Mouse (Mus musculus) gastrocnemius, postnatal 14 days (tissue): Measurements from ENCODE around the gene Lrrc8c. TPM values are rescaled to one million over a fixed set of nuclear protein-coding genes. Genes with fewer than 3 reads are reported as not detected.

ENCODE experiments used
- DNase-seq: peaks from one replicate; pipeline ENCODE4 v3.0.0; 2021; ENCODE audit warnings: mixed read lengths
- intact Hi-C: fragments of 180-260 bp; cut with DNase I; formaldehyde crosslinking; loops from one replicate; pipeline ENCODE4 v1.15.1; 2025; ENCODE audit warnings: low total_unique reads
- long read RNA-seq, 2 experiments: library from polyadenylated mRNA; stranded (forward); transcript quantifications; one replicate each; pipeline ENCODE4 v2.0.0; 2021
- total RNA-seq, 2 experiments: library from RNA; stranded (reverse); gene quantifications; 2 replicates each; pipeline ENCODE4 v1.2.3; 2021

Gene Lrrc8c
- 10 to 100 TPM; 15.1 to 17.9 TPM for total RNA-seq
- long read RNA-seq, experiment 1, full-length matches to known transcripts = 6 of 8 reads
- long read RNA-seq, experiment 1, partial matches to known transcripts = 0 of 8 reads
- long read RNA-seq, experiment 1, other reads (novel, unspliced or antisense) = 2 of 8 reads
- long read RNA-seq, experiment 2, full-length matches to known transcripts = 11 of 15 reads
- long read RNA-seq, experiment 2, partial matches to known transcripts = 1 of 15 reads
- long read RNA-seq, experiment 2, other reads (novel, unspliced or antisense) = 3 of 15 reads

GRCm38 (mm10) chr5:105519096-105519975, at the start of gene Lrrc8c:
Gene Lrrc8c (plus strand): TSS chr5:105519388.
- intact Hi-C loops = loop anchor here (2.0 kb wide), 1 partner anchor 135 kb away; no protein-coding TSS in a partner anchor
- peak; percentile 88 for DNase-seq

GRCm38 (mm10) chr5:105472983-105473705, 46.0 kb upstream of the Lrrc8c start:
- intact Hi-C loops = no loop called here
- DNase-seq = no peak

- intact Hi-C loops = no loop called here
- DNase-seq = no peak
Measured at GRCm38 (mm10) chr5:105477527-105477926, 41.7 kb upstream of the Lrrc8c start.

DNA sequence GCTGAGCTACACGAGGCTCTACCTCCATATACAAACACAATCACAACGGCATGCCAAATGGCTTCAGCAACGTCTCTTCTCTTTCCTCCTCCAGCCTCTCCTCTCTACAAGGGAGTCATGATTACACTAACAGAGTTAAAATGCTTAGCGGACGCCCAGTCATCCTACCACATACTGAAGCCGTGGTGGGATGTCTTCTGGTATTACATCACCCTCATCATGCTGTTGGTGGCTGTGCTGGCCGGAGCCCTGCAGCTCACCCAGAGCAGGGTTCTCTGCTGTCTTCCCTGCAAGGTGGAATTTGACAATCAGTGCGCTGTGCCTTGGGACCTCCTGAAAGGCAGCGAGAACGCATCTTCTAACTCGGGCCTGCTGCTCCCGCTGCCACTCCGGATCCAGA, 39.5 kb upstream of the Lrrc8c start:
- intact Hi-C loops = loop anchor here (10.0 kb wide), 1 partner anchor 75 kb away; no protein-coding TSS in a partner anchor
- DNase-seq = no peak

DNA sequence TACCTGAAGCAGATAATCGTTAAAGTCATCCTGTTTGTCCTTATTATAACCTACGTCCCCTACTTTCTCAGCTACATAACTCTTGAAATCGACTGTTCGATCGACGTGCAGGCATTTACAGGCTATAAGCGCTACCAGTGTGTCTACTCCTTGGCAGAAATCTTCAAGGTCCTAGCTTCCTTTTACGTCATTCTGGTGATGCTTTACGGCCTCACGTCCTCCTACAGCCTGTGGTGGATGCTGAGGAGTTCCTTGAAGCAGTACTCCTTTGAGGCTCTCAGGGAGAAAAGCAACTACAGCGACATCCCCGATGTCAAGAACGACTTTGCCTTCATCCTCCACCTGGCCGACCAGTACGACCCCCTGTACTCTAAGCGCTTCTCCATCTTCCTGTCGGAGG, 38.6 kb upstream of the Lrrc8c start:
- DNase-seq = no peak
- intact Hi-C loops = loop anchor here (10.0 kb wide), 1 partner anchor 76 kb away; no protein-coding TSS in a partner anchor

DNA sequence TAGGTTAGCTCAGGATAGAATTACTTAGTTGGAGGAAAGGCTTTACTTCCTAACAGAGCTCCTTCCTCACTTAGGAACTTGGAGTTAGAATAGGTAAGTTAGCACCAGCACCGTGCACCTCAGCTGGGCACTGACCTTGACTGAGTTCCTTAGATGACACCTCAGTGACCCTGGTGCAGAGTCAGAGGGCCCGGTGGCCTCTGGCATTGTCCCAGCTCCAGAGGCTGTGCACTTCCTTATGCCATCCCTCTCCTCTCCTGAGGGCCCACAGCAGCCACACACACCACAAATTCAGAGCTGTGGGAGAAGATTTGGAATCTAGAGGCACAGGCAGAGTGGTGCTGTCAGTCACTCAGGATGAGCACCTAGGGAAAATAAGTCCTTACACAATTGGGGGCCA, 35.6 kb upstream of the Lrrc8c start:
- intact Hi-C loops = loop anchor here (10.0 kb wide), 1 partner anchor 79 kb away; no protein-coding TSS in a partner anchor
- DNase-seq = no peak

- peak; percentile 17 for DNase-seq
- intact Hi-C loops = loop anchor here (10.0 kb wide), 1 partner anchor 79 kb away; no protein-coding TSS in a partner anchor
Measured at GRCm38 (mm10) chr5:105484247-105484646, 34.9 kb upstream of the Lrrc8c start.

DNA sequence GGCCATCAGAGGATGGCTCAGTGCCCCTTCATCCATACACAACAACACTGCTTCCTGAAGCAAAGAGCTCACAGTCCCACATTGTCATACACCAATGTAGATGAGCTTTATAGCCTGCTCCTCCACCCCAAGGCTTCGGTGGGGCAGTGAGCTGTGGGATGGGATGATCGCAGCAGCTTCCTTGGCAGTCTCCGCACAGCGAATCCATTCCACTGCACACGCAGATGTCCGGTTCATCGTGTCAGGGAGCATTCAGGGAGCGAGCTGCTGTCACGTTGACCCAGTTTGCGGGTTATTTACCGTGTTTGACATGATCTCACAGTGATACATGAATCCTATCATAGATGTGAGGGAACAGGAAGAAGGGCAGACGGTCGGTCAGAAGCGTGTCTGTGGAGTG, 34.3 kb upstream of the Lrrc8c start:
- intact Hi-C loops = loop anchor here (10.0 kb wide), 1 partner anchor 80 kb away; no protein-coding TSS in a partner anchor
- no peak for DNase-seq

DNA sequence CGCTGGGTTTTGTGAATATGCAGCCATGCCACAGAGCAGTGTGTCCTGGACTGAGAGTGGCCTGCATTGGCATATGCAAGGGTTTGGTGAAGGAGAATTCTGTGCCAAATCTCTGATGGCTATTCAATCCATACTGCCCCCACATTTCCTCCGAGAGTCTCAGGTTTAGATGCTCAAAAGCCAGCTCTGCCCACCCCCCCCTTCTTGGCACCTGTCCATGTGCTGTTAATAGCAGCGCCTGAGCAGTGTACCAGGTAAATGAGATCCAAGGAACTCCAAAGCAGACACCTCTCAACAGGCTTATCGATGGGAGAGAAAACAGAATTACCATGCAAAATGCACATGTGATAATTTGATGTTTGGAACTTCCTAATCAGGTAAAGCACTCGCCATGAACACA, 29.0 kb upstream of the Lrrc8c start:
- intact Hi-C loops = no loop called here
- DNase-seq = no peak

DNA sequence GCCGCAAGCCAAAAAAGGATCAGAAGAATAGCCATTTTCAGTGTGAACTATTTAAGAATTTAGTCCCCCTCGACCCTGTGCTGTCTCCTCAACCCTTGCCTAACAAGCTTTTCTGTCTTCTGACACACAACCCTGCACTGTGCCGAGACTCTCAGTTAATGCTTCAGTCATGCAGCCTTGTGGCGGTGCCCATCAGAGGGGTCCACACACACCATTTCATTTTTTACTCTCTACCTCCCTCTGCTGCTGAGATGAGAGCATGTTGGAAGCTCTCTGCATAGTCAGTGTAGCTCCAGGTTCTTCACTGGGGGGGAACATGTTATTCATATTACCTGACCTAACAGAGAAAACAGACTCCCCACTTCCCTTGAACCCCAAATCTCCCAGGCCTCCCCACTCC, 27.8 kb upstream of the Lrrc8c start:
- intact Hi-C loops = no loop called here
- no peak for DNase-seq

DNA sequence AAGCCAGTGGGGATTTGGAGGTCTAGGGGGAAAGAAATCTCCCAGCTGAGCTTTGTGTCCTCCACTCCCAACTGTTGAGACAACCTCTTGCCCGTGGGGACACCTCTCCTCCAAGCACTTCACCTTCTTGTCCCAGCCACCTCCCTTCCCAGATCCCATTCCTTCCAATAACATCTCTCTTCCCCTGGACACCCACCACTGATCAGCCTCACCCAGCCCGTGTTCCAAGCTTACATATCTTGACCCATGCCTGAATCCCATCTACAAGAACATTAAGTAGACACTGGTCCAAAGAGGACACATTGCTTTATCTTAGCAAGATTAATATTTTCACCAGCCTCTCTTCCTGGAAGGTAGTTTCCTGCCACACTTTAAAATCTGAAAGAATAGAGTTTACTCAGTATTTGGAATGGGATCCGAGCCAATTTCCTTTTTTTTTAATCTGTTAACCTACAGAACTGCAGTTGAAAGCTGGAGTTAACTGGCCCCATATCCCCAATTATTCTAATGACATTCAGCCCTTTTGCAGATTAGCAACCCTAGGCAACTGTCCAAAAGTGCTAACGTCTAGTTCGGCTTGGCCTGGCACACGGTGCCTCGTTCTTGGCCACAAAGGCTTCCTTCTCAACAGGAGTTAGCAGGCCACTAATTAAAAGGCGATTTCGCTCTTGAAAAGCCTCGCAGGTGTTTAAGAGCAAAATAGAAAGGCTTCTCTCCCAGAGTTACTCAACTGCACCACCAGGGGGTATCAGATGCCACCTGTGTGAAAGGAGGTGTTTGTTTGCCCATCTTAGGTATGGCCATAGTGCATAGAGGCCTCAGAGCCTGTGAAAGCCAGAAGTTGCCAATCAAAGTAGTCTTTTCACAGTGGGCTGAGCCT, 26.6 kb upstream of the Lrrc8c start:
- DNase-seq = no peak
- intact Hi-C loops = no loop called here

DNA sequence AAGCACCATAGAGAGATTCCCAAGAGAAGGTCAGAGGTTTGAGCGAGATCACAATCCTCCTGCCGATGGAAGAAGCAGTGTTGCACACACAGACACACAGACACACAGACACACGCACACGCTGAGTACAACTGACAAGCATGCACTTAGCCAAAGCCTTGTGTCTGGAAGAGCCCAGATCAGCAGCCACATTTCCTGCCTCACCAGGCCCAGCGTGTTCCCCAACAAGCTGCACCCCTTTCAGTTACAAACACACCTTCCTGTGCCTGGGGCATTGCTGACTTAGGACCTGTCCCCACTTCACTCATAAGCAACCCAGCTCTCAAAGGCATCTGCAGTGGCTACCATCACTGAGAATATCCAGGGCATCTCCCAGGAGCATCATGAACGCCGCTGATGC, 25.8 kb upstream of the Lrrc8c start:
- intact Hi-C loops = no loop called here

GRCm38 (mm10) chr5:105494246-105494917, 24.8 kb upstream of the Lrrc8c start:
- intact Hi-C loops = no loop called here
- DNase-seq = no peak

More for the DNA sequence above, 25.8 kb upstream of the Lrrc8c start:
- DNase-seq = no peak

- intact Hi-C loops = no loop called here
- DNase-seq = peak; percentile 86
Measured at GRCm38 (mm10) chr5:105494918-105495901, 24.0 kb upstream of the Lrrc8c start.

GRCm38 (mm10) chr5:105496133-105496532, 23.1 kb upstream of the Lrrc8c start:
- intact Hi-C loops = no loop called here
- no peak for DNase-seq

- DNase-seq = no peak
- intact Hi-C loops = no loop called here
Measured at GRCm38 (mm10) chr5:105496586-105496985, 22.6 kb upstream of the Lrrc8c start.

GRCm38 (mm10) chr5:105498429-105499000, 20.7 kb upstream of the Lrrc8c start:
- DNase-seq = no peak
- intact Hi-C loops = no loop called here
